Mouse (Mus musculus): Measurements from ENCODE around the gene Ms4a2. TPM values are rescaled to one million over a fixed set of nuclear protein-coding genes. Genes with fewer than 3 reads are reported as not detected.

The Ms4a2 gene
- polyA plus RNA-seq (2015; fragmentation: Nextera tagmentation; extraction: Ambion mirVana) = 0.15 and 0.40 TPM in 2 replicates

DNA sequence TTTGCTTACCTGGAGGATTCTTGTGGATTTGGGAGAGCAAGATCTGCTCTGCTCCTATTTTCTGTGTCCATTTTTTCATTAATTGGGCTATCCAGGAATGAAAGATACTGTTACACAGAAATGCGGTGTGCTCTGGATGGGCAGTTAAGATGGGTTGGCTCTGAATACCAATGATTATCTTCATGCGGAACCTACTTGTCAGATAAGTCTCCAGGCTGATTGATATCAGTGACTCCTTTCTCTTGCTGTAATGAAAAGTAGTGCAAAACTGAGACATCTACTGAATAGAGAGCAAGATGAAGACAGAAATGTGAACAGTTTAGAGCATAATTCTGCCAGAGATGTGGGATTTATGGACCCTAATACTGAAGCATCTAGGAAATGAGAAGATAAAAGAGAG lies at the start of gene Ms4a2:
TSS of gene Ms4a2 (minus strand) at position 169 of the 400 bp plus-strand sequence.
- WGBS = 81% methylated on average over 2 of the region's 2 CpGs
- H3K4me1 ChIP-seq (ENCODE audit: control insufficient read depth, insufficient read depth, low read length) = no peaks in the 10 kb centered on the region
- H3K27me3 ChIP-seq (replicated peaks; ENCODE audit: control insufficient read depth, insufficient read depth, low read length) = no peaks in the 10 kb centered on the region
- H3K4me3 ChIP-seq (ENCODE audit: low read length) = no peak within 1 kb of the TSS
- H3K9me3 ChIP-seq (ENCODE audit: control insufficient read depth, low read length) = no peaks in the 10 kb centered on the region
- no peak within 1 kb of the TSS for H3K9ac ChIP-seq (ENCODE audit: low read depth, low read length)
- no peak within 1 kb of the TSS for H3K27ac ChIP-seq (ENCODE audit: low read length)
- no peak within 1 kb of the TSS for H3K4me2 ChIP-seq (ENCODE audit: low read depth, low read length)
- ATAC-seq = no peak
- H3K36me3 ChIP-seq (ENCODE audit: control insufficient read depth, insufficient read depth, low read length) = no peaks in the 10 kb centered on the region

DNA sequence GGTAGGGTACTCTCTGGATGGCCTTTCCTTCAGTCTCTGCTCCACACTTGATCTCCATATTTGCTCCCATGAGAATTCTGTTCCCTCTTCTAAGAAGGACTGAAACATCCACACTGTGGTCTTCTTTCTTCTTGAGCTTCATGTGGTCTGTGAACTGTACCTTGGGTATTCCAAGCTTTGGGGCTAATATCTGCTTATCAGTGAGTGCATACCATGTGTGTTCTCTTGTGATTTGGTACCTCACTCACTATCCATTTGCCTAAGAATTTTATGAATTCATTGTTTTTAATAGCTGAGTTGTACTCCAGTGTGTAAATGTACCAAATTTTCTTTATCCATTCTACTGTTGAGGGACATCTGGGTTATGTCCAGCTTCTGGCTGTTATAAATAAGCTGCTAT lies 38.0 kb upstream of the Ms4a2 start:
- H3K27ac ChIP-seq (ENCODE audit: low read length) = no peak overlapping the region
- no peaks in the 10 kb centered on the region for H3K36me3 ChIP-seq (ENCODE audit: control insufficient read depth, insufficient read depth, low read length)
- ATAC-seq = no peak
- H3K9ac ChIP-seq (ENCODE audit: low read depth, low read length) = no peak overlapping the region
- H3K4me3 ChIP-seq (ENCODE audit: low read length) = no peak overlapping the region
- no peaks in the 10 kb centered on the region for H3K9me3 ChIP-seq (ENCODE audit: control insufficient read depth, low read length)
- H3K4me1 ChIP-seq (ENCODE audit: control insufficient read depth, insufficient read depth, low read length) = no peaks in the 10 kb centered on the region
- no peaks in the 10 kb centered on the region for H3K27me3 ChIP-seq (replicated peaks; ENCODE audit: control insufficient read depth, insufficient read depth, low read length)
- no peak overlapping the region for H3K4me2 ChIP-seq (ENCODE audit: low read depth, low read length)

DNA sequence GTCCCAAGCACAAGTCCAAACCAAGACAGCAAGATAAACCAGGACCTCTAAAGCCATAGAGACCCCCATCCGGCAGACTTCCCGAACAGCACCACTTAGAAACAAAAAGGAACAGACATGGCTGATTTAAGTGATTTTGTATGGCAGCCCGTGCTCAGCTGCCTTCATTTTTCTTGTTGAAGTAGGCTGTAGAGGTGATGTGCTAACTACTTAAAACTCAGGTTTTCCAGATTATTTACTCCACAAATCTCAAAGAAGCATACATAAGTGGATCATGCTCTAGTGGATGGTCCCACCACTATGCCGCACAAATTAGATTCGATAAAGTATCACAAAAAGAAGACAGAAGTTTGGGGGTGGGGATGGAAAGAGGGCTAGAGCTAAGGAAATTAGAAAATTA lies 36.9 kb upstream of the Ms4a2 start, which contains the start of gene Oosp2:
TSS of gene Oosp2 (minus strand) at position 101 of the 400 bp plus-strand sequence.
- WGBS = 85% methylated on average over 5 of the region's 5 CpGs
- Histone ChIP-seq H3K27ac (ENCODE audit: low read length) (no peak within 1 kb of the TSS), H3K4me3 (ENCODE audit: low read length) (no peak within 1 kb of the TSS), H3K9ac (ENCODE audit: low read depth, low read length) (no peak within 1 kb of the TSS), H3K4me2 (ENCODE audit: low read depth, low read length) (no peak within 1 kb of the TSS), H3K27me3 (replicated peaks; ENCODE audit: control insufficient read depth, insufficient read depth, low read length) (no peaks in the 10 kb centered on the region), H3K36me3 (ENCODE audit: control insufficient read depth, insufficient read depth, low read length) (no peaks in the 10 kb centered on the region), H3K4me1 (ENCODE audit: control insufficient read depth, insufficient read depth, low read length) (no peaks in the 10 kb centered on the region), H3K9me3 (ENCODE audit: control insufficient read depth, low read length) (no peaks in the 10 kb centered on the region)
- no peak for ATAC-seq

- 75% methylated on average over 2 of the region's 2 CpGs for WGBS
- ATAC-seq = no peak
Measured at GRCm38 (mm10) chr19:11659142-11659541, 35.6 kb upstream of the Ms4a2 start.

DNA sequence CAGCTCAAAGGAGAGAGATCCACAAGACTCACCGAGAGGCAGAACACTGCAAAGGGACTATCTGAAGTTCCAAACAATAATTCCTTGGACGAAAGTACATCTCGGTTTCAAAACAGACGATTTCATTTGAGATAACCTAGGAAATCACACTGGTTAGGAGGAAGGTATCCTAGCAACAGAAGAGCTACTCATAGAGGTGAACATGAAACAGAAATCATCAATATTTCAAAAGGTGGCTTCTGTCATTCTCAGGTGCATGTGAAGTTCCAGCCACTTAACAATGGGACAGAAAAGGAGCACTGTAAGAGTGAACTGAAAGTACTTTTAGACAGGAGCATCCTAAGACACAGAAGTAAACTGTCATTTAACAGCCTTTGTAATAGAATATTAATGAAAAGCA lies 26.0 kb upstream of the Ms4a2 start:
- Histone ChIP-seq H3K36me3 (ENCODE audit: control insufficient read depth, insufficient read depth, low read length) (no peaks in the 10 kb centered on the region), H3K27me3 (replicated peaks; ENCODE audit: control insufficient read depth, insufficient read depth, low read length) (no peaks in the 10 kb centered on the region), H3K4me2 (ENCODE audit: low read depth, low read length) (no peak overlapping the region), H3K9me3 (ENCODE audit: control insufficient read depth, low read length) (no peaks in the 10 kb centered on the region), H3K4me1 (ENCODE audit: control insufficient read depth, insufficient read depth, low read length) (no peaks in the 10 kb centered on the region), H3K4me3 (ENCODE audit: low read length) (no peak overlapping the region), H3K9ac (ENCODE audit: low read depth, low read length) (no peak overlapping the region), H3K27ac (ENCODE audit: low read length) (no peak overlapping the region)
- no peak for ATAC-seq
- 74% methylated on average over 4 of the region's 4 CpGs for WGBS

More at GRCm38 (mm10) chr19:11659142-11659541, 35.6 kb upstream of the Ms4a2 start:
- no peak overlapping the region for H3K27ac ChIP-seq (ENCODE audit: low read length)
- no peaks in the 10 kb centered on the region for H3K27me3 ChIP-seq (replicated peaks; ENCODE audit: control insufficient read depth, insufficient read depth, low read length)
- no peak overlapping the region for H3K4me3 ChIP-seq (ENCODE audit: low read length)
- no peak overlapping the region for H3K4me2 ChIP-seq (ENCODE audit: low read depth, low read length)
- H3K9ac ChIP-seq (ENCODE audit: low read depth, low read length) = no peak overlapping the region
- no peaks in the 10 kb centered on the region for H3K9me3 ChIP-seq (ENCODE audit: control insufficient read depth, low read length)
- no peaks in the 10 kb centered on the region for H3K4me1 ChIP-seq (ENCODE audit: control insufficient read depth, insufficient read depth, low read length)
- H3K36me3 ChIP-seq (ENCODE audit: control insufficient read depth, insufficient read depth, low read length) = no peaks in the 10 kb centered on the region

GRCm38 (mm10) chr19:11646166-11646565 lies 22.6 kb upstream of the Ms4a2 start:
- Histone ChIP-seq H3K4me2 (ENCODE audit: low read depth, low read length) (no peak overlapping the region), H3K27me3 (replicated peaks; ENCODE audit: control insufficient read depth, insufficient read depth, low read length) (no peaks in the 10 kb centered on the region), H3K9ac (ENCODE audit: low read depth, low read length) (no peak overlapping the region), H3K9me3 (ENCODE audit: control insufficient read depth, low read length) (no peaks in the 10 kb centered on the region), H3K4me1 (ENCODE audit: control insufficient read depth, insufficient read depth, low read length) (no peaks in the 10 kb centered on the region), H3K27ac (ENCODE audit: low read length) (no peak overlapping the region), H3K4me3 (ENCODE audit: low read length) (no peak overlapping the region), H3K36me3 (ENCODE audit: control insufficient read depth, insufficient read depth, low read length) (no peaks in the 10 kb centered on the region)
- 77% methylated on average over 3 of the region's 3 CpGs for WGBS
- no peak for ATAC-seq

- no peak within 1 kb of the TSS for H3K4me2 ChIP-seq (ENCODE audit: low read depth, low read length)
- H3K4me1 ChIP-seq (ENCODE audit: control insufficient read depth, insufficient read depth, low read length) = no peaks in the 10 kb centered on the region
- WGBS = 78% methylated on average over 1 of the region's 1 CpGs
- no peaks in the 10 kb centered on the region for H3K27me3 ChIP-seq (replicated peaks; ENCODE audit: control insufficient read depth, insufficient read depth, low read length)
- no peak for ATAC-seq
- no peaks in the 10 kb centered on the region for H3K9me3 ChIP-seq (ENCODE audit: control insufficient read depth, low read length)
- H3K27ac ChIP-seq (ENCODE audit: low read length) = no peak within 1 kb of the TSS
- H3K36me3 ChIP-seq (ENCODE audit: control insufficient read depth, insufficient read depth, low read length) = no peaks in the 10 kb centered on the region
- H3K4me3 ChIP-seq (ENCODE audit: low read length) = no peak within 1 kb of the TSS
- H3K9ac ChIP-seq (ENCODE audit: low read depth, low read length) = no peak within 1 kb of the TSS
Measured at GRCm38 (mm10) chr19:11640732-11641131, 17.2 kb upstream of the Ms4a2 start, which contains the start of gene Ms4a3. TSS of gene Ms4a3 (minus strand) at chr19:11640851.

DNA sequence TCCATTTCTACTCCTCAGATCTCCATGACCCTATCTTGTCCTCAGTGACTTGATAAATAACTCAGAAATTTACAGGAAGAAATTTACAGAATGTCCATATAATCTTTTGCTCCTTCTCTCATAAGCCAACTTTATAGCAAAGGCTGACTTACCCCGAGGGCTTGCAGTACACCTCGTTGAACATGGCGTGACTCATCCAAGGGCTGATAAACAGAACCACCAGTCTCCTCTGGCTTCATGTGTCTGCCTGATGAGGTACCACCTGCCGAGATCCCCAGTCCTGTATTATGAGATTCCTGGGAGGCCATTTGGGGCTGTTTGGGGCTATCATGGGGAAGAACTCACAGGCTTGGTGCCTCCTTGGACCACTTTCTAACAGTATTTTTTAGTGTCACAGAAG lies 15.5 kb upstream of the Ms4a2 start:
- WGBS = 75% methylated on average over 4 of the region's 4 CpGs
- no peaks in the 10 kb centered on the region for H3K27me3 ChIP-seq (replicated peaks; ENCODE audit: control insufficient read depth, insufficient read depth, low read length)
- H3K36me3 ChIP-seq (ENCODE audit: control insufficient read depth, insufficient read depth, low read length) = no peaks in the 10 kb centered on the region
- no peaks in the 10 kb centered on the region for H3K4me1 ChIP-seq (ENCODE audit: control insufficient read depth, insufficient read depth, low read length)
- H3K4me2 ChIP-seq (ENCODE audit: low read depth, low read length) = no peak overlapping the region
- no peak overlapping the region for H3K4me3 ChIP-seq (ENCODE audit: low read length)
- no peaks in the 10 kb centered on the region for H3K9me3 ChIP-seq (ENCODE audit: control insufficient read depth, low read length)
- no peak overlapping the region for H3K9ac ChIP-seq (ENCODE audit: low read depth, low read length)
- ATAC-seq = no peak
- H3K27ac ChIP-seq (ENCODE audit: low read length) = no peak overlapping the region

DNA sequence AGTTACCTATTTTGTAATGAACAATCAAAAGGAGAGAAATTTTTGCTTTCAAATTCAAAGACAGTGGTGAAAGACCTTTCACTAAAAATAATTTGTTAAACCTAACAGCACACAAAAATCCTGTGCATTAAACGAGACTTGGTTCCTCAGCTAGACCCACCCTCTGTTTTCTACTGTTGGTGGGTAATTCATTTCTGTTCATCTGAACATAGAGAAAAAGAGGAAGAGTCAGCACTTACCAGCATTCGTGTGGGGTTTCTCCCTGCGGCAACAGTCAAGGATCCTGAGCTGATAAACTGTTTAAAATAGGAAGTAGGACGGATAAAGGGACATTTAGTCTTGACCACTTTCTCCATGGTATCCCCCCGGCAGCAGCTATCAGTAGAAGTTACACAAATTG lies 12.1 kb upstream of the Ms4a2 start:
- H3K9me3 ChIP-seq (ENCODE audit: control insufficient read depth, low read length) = no peaks in the 10 kb centered on the region
- no peak overlapping the region for H3K27ac ChIP-seq (ENCODE audit: low read length)
- H3K9ac ChIP-seq (ENCODE audit: low read depth, low read length) = no peak overlapping the region
- no peak overlapping the region for H3K4me3 ChIP-seq (ENCODE audit: low read length)
- H3K36me3 ChIP-seq (ENCODE audit: control insufficient read depth, insufficient read depth, low read length) = no peaks in the 10 kb centered on the region
- ATAC-seq = no peak
- no peaks in the 10 kb centered on the region for H3K4me1 ChIP-seq (ENCODE audit: control insufficient read depth, insufficient read depth, low read length)
- H3K4me2 ChIP-seq (ENCODE audit: low read depth, low read length) = no peak overlapping the region
- no peaks in the 10 kb centered on the region for H3K27me3 ChIP-seq (replicated peaks; ENCODE audit: control insufficient read depth, insufficient read depth, low read length)
- WGBS = 76% methylated on average over 5 of the region's 5 CpGs

DNA sequence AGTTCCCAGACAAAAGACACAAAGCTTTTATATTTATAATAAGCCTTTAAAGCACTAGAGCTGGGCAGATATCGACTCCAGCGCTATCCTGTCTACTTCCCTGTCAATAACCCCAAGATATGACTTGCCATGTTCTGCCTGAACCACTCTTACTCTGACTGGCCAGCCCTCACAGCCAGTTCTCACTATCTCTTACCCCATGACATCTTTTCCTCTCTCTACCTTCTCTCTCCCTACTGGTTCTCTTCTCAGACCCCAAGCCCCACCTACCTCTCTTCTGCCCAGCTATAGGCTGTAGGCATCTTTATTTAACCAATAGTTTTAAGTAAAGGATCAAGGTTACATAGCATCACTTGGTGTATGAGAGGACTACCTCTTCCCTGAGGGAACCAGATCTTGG lies 10.8 kb upstream of the Ms4a2 start:
- Histone ChIP-seq H3K4me3 (ENCODE audit: low read length) (no peak overlapping the region), H3K9ac (ENCODE audit: low read depth, low read length) (no peak overlapping the region), H3K4me1 (ENCODE audit: control insufficient read depth, insufficient read depth, low read length) (no peaks in the 10 kb centered on the region), H3K27me3 (replicated peaks; ENCODE audit: control insufficient read depth, insufficient read depth, low read length) (no peaks in the 10 kb centered on the region), H3K36me3 (ENCODE audit: control insufficient read depth, insufficient read depth, low read length) (no peaks in the 10 kb centered on the region), H3K9me3 (ENCODE audit: control insufficient read depth, low read length) (no peaks in the 10 kb centered on the region), H3K27ac (ENCODE audit: low read length) (no peak overlapping the region), H3K4me2 (ENCODE audit: low read depth, low read length) (no peak overlapping the region)
- no peak for ATAC-seq
- WGBS = 75% methylated on average over 2 of the region's 2 CpGs
